Mouse (Mus musculus): ENCODE measurements around the gene Vmn1r7.
"Not testable (repeated sequence)": the region's sequence is repeated elsewhere in the genome, so short reads cannot be mapped to it uniquely, and the experiment has no call there.

Gene Vmn1r7

GRCm38 (mm10) chr6:57025224-57025623, at the start of gene Vmn1r7:
Gene Vmn1r7, minus strand, starts transcription at chr6:57025324.
- not testable (repeated sequence) for DNase-seq (ENCODE audit: low spot score)

GRCm38 (mm10) chr6:57066487-57066886, 41.4 kb upstream of the Vmn1r7 start, which contains the start of gene Vmn1r9:
Gene Vmn1r9, plus strand, starts transcription at chr6:57066787.
- no peak for DNase-seq (ENCODE audit: low spot score)

GRCm38 (mm10) chr6:57063730-57064129, 38.6 kb upstream of the Vmn1r7 start:
- DNase-seq (ENCODE audit: low spot score), result no peak

GRCm38 (mm10) chr6:57034674-57035073, 9.6 kb upstream of the Vmn1r7 start:
- no peak for DNase-seq (ENCODE audit: low spot score)

GRCm38 (mm10) chr6:57031984-57032383, 6.9 kb upstream of the Vmn1r7 start, which contains the start of gene Vmn1r8:
Gene Vmn1r8, plus strand, starts transcription at chr6:57032284.
- DNase-seq (ENCODE audit: low spot score), result no peak

GRCm38 (mm10) chr6:56996943-56997342, 28.2 kb downstream of the Vmn1r7 start, which contains the start of gene Vmn1r6:
Gene Vmn1r6, plus strand, starts transcription at chr6:56997243.
- no peak for DNase-seq (ENCODE audit: low spot score)
